Mouse (Mus musculus) heart, adult 2 months (tissue): ENCODE data around the gene Csrp1.

Experiments used
- CTCF ChIP-seq: fragments of 200-600 bp; IDR thresholded peaks from 2 replicates; pipeline ENCODE4 v1.8.1; 2022; ENCODE audit warnings: antibody characterized with exemption, mild to moderate bottlenecking, moderate library complexity
- EP300 ChIP-seq: fragments of 200-500 bp; IDR thresholded peaks from 2 replicates; pipeline ENCODE4 v1.6.1; 2011; ENCODE audit warnings: low read depth, low read length, control low read depth; ENCODE audit not compliant: insufficient read depth
- POLR2A ChIP-seq: fragments of 200-500 bp; IDR thresholded peaks from 2 replicates; pipeline ENCODE4 v1.6.1; 2011; ENCODE audit warnings: mild to moderate bottlenecking, low read depth, low read length, control low read depth; ENCODE audit not compliant: insufficient read depth

DNA sequence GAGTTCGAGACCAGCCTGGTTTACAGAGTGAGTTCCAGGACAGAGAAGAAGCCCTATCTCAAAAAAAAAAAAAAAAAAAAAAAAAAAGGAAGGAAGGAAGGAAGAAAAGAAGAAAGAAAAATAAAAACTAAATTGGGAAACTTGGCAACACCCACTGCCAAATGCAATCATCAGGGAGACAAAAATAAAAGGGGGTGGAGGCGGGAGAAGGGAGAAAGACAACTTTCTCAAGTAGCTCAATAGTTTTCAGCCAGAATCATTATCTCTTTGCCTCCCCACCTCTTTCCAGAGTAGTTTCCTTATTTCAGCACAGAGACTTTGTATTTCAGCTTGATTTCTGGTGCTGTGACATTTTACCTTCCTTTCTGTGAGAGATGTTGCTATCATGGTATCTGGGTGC lies 20.0 kb upstream of the Csrp1 start:
- no peak for TF ChIP-seq CTCF
- no peak for TF ChIP-seq POLR2A
- no peak for TF ChIP-seq EP300
